Mouse (Mus musculus): ENCODE data around the gene Frmd8. TPM values are rescaled to one million over a fixed set of nuclear protein-coding genes. Genes with fewer than 3 reads are reported as not detected.
"Not testable (repeated sequence)": the region's sequence is repeated elsewhere in the genome, so short reads cannot be mapped to it uniquely, and the experiment has no call there.

Gene Frmd8
- polyA plus RNA-seq, 1 experiment from 2014 or later: 17.6 TPM

DNA sequence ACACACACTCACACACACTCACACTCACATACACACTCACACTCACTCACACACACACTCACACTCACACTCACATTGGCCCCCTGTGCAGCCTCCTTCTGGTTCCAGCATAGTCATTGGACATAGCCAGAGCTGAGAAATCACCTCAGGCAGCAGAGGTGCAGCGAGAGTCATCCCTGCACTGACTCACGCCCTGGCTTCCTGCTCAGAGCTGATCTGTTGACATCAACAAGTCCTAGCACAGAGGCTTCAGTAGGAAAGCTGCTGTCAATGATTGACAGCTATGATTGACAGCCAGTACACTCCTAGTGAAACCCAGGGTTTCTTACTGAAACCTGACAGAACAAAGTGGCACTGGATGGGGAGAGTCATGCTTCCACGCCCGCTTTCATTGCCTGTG, 59.1 kb downstream of the Frmd8 start:
- no peaks in the 10 kb centered on the region for H3K27me3 ChIP-seq
- H3K4me2 ChIP-seq: no peak overlapping the region
- no peak overlapping the region for H3K4me3 ChIP-seq
- peaks cover 39% of the 10 kb centered on the region for H3K4me1 ChIP-seq (replicated peaks)
- WGBS: 79% methylated on average over 4 of the region's 4 CpGs
- no peak for ATAC-seq (ENCODE audit: low FRiP score, low read depth)
- H3K9ac ChIP-seq: no peak overlapping the region
- no peaks in the 10 kb centered on the region for H3K9me3 ChIP-seq
- H3K36me3 ChIP-seq: no peaks in the 10 kb centered on the region
- H3K27ac ChIP-seq (replicated peaks): no peak overlapping the region

DNA sequence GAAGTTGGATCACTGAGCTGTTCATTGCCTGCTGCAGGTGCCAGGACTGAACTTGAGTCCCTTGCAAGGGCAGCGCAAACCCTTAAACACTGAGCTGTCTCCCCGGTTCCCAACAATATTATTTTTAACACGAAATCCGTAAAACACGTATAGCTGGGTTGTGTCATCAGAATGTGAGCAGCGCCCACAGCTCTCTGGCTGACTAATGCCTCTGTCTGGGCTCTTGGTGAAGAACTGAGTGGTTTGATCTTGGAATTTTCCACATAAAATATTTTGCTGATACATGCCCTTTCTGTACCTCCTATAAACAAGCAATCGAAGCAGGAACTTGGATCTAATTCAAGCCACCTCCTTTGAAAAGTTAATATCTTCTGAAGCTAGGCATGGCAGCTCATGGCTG, 60.1 kb downstream of the Frmd8 start:
- no peaks in the 10 kb centered on the region for H3K36me3 ChIP-seq
- H3K27me3 ChIP-seq: no peaks in the 10 kb centered on the region
- ATAC-seq (ENCODE audit: low FRiP score, low read depth): no peak
- H3K27ac ChIP-seq (replicated peaks): no peak overlapping the region
- no peaks in the 10 kb centered on the region for H3K9me3 ChIP-seq
- H3K4me3 ChIP-seq: no peak overlapping the region
- H3K4me2 ChIP-seq: no peak overlapping the region
- H3K9ac ChIP-seq: no peak overlapping the region
- 91% methylated on average over 7 of the region's 7 CpGs for WGBS
- H3K4me1 ChIP-seq (replicated peaks): peaks cover 48% of the 10 kb centered on the region

DNA sequence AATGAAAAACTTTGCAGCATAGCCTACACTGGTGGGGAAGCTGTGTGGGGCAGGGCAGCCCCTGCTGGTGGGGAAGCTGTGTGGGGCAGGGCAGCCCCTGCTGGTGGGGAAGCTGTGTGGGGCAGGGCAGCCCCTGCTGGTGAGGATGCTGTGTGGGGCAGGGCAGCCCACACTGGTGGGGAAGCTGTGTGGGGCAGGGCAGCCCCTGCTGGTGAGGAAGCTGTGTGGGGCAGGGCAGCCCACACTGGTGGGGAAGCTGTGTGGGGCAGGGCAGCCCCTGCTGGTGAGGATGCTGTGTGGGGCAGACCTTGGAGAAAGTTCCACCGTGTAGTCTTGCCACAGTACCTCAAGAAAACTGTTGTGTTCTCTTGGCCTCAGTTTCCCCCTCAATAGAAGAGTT, 61.0 kb downstream of the Frmd8 start:
- H3K9me3 ChIP-seq; H3K27me3 ChIP-seq; H3K36me3 ChIP-seq; ATAC-seq (ENCODE audit: low FRiP score, low read depth); H3K4me2 ChIP-seq; H3K9ac ChIP-seq; H3K4me3 ChIP-seq: not testable (repeated sequence)
- H3K4me1 ChIP-seq (replicated peaks): peaks cover 56% of the 10 kb centered on the region
- 50% methylated on average over 1 of the region's 1 CpGs for WGBS
- H3K27ac ChIP-seq (replicated peaks): peak overlapping the region; percentile 91; the same call in 1 of the 2 replicates

DNA sequence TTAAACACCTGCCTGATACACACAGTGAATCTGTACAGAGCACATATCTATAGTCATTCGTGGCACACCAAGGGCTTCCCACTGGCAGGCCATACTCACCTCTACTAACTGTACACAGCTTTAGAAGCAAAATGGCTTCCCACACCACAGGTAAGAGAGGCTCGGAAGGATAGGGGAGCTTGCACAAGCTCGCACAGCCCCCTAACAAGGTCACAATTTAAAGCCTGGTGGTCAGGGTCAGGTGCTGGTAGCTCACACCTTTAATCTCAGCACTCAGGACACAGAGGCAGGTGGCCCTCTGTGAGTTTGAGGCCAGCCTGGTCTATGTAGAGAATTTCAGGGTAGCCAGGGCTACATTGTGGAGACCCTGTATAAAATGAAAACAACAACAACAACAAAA, 61.5 kb downstream of the Frmd8 start:
- Histone ChIP-seq H3K4me2 (no peak overlapping the region), H3K9me3 (no peaks in the 10 kb centered on the region), H3K4me1 (replicated peaks) (peaks cover 57% of the 10 kb centered on the region), H3K36me3 (no peaks in the 10 kb centered on the region), H3K4me3 (no peak overlapping the region), H3K9ac (no peak overlapping the region), H3K27ac (replicated peaks) (peak overlapping the region; percentile 91), H3K27me3 (no peaks in the 10 kb centered on the region)
- 92% methylated on average over 3 of the region's 3 CpGs for WGBS
- no peak for ATAC-seq (ENCODE audit: low FRiP score, low read depth)

DNA sequence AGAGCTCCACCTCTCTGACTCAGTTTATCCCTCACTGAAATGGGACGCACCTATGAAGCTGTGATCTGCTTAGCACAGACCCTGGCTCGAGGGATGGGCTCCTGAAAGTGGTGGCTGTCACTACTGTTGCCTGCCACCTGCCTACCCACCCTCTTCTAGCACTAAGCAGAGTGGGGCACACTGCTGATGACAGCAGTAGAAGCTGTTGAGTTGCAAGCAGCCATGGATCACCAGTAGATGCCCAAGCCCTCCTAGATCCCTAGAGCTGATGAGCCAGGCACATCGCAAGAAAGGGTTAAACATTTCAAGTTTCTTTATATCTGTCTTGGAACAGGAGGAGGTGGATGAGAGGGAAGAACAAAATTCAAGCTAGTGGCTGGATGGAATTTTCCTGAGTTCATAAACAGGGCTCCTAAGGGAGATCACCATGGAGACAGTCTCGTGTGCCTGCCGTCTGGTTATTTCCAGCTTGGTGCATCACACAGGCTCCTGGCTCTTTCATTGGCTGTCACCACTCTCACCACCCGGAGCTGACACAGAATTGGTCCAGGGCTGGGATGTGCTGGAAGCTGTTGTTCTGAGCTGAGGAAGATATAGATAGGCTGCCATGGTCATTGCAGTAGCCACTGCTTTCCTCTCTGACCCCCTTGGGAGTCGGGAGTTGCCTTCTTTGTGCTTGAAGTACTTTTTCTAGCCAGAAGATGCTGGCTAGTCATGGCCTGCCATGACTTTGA, 63.1 kb downstream of the Frmd8 start:
- Histone ChIP-seq H3K36me3 (no peaks in the 10 kb centered on the region), H3K9ac (no peak overlapping the region), H3K27ac (replicated peaks) (peak overlapping the region; percentile 91), H3K9me3 (no peaks in the 10 kb centered on the region), H3K4me3 (no peak overlapping the region), H3K27me3 (no peaks in the 10 kb centered on the region), H3K4me2 (peak overlapping the region; percentile 33), H3K4me1 (replicated peaks) (peaks cover 47% of the 10 kb centered on the region)
- 31% methylated on average over 7 of the region's 7 CpGs for WGBS
- ATAC-seq (ENCODE audit: low FRiP score, low read depth): peak; percentile 96

DNA sequence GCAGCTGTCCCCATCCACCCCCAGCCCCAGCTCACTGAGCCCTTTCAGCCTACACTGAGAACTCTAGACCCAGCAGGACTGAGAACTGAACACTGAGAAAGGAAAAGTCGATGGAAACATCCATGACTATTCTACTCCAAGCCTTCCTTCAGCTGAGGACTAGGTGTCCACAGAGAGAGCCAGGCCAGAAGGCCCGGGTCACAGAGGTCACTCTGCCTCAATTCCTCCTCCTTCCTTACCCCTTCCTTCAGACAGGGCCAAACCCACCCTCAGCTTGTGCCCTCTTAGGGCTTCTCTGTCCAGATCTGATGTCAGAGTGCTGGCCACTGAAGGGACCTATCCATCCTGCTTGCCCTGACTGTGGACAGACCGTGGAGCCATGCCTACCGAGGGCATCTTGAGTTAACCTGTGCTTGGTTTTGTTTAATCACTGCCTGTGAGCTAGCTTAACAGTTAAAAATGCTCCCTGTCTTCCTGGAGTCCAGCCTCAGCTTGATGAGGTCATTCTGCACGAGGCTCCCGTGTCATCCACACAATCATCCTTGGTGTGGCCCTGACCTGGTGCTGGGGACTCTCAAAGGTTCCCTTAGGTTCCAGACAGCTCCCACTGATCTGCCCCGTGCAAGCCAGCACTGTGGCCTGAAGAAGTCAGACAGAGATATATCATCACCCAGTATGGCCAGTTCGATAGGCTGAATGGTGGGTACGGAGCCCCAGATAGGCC, 64.1 kb downstream of the Frmd8 start:
- Histone ChIP-seq H3K4me1 (replicated peaks) (peaks cover 56% of the 10 kb centered on the region), H3K4me3 (no peak overlapping the region), H3K27me3 (no peaks in the 10 kb centered on the region), H3K36me3 (no peaks in the 10 kb centered on the region), H3K4me2 (0 out of 2 replicates have a peak overlapping the region, but pooled peaks have one; percentile 33), H3K9ac (no peak overlapping the region), H3K9me3 (no peaks in the 10 kb centered on the region), H3K27ac (replicated peaks) (peak overlapping the region; percentile 91)
- WGBS: 65% methylated on average over 9 of the region's 9 CpGs
- no peak for ATAC-seq (ENCODE audit: low FRiP score, low read depth)

DNA sequence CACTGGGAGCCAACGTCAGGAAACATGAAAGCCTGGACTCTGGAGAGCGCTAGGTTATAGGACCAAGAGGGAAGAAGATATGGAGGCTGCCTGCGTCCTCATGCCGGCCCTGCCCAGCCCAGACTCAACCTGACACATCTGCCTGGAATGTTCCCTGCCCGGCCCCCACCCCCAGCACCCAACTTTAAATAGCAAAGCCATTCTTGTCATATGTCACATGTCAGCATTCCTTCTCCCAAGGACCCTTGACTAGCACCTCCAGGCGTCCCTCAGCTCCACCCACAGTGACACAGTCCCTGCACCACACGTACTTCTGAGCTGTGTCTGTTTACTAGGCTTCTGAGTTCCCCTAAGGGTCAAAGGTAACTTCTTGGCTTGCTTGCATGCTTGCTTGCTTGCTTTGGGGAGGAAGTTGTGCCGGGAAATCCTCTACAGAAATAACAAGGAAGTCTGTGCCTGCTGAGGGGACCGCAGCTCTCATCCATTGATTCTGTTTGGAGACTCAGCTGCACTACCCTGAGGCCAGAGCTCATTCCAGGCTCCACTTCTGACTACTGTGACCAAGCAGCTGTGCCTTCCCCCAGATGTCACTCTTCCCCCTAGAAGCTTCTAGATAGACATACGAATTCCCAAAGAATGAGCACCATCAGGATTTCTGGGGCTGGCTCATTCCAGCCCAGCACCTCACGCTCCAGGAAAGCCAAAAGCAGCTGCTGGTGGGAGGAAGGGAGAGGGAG, 64.8 kb downstream of the Frmd8 start:
- peaks cover 60% of the 10 kb centered on the region for H3K4me1 ChIP-seq (replicated peaks)
- H3K27me3 ChIP-seq: no peaks in the 10 kb centered on the region
- WGBS: 52% methylated on average over 11 of the region's 11 CpGs

DNA sequence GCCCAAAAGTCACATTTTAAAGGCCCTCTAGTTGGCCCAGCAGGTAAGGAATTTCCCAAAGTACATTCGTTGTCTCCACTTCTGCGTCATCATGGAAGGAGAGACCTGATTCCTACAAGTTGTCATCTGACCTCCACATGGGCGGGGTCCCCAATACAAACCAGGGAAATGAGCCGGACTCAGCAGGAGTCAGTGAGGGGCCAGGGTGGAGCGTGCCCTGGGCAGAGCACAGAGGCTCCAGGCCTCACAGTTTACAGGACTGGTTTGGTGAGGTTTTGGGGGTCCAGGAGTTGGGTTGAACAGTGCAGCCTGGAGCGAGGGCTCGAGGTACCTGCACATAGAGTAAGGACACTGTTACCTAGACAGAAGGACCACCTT, 65.4 kb downstream of the Frmd8 start:
- Histone ChIP-seq H3K9me3 (no peaks in the 10 kb centered on the region), H3K36me3 (no peaks in the 10 kb centered on the region), H3K9ac (no peak overlapping the region), H3K4me2 (no peak overlapping the region), H3K4me3 (no peak overlapping the region), H3K27ac (replicated peaks) (peak overlapping the region; percentile 91), H3K4me1 (replicated peaks) (peaks cover 64% of the 10 kb centered on the region), H3K27me3 (no peaks in the 10 kb centered on the region)
- ATAC-seq (ENCODE audit: low FRiP score, low read depth): no peak
- 56% methylated on average over 7 of the region's 7 CpGs for WGBS

More for the DNA sequence above, 64.8 kb downstream of the Frmd8 start:
- no peaks in the 10 kb centered on the region for H3K9me3 ChIP-seq
- H3K9ac ChIP-seq: no peak overlapping the region
- no peak overlapping the region for H3K4me3 ChIP-seq
- H3K4me2 ChIP-seq: no peak overlapping the region
- no peak for ATAC-seq (ENCODE audit: low FRiP score, low read depth)
- no peaks in the 10 kb centered on the region for H3K36me3 ChIP-seq
- peak overlapping the region; percentile 91 for H3K27ac ChIP-seq (replicated peaks)

DNA sequence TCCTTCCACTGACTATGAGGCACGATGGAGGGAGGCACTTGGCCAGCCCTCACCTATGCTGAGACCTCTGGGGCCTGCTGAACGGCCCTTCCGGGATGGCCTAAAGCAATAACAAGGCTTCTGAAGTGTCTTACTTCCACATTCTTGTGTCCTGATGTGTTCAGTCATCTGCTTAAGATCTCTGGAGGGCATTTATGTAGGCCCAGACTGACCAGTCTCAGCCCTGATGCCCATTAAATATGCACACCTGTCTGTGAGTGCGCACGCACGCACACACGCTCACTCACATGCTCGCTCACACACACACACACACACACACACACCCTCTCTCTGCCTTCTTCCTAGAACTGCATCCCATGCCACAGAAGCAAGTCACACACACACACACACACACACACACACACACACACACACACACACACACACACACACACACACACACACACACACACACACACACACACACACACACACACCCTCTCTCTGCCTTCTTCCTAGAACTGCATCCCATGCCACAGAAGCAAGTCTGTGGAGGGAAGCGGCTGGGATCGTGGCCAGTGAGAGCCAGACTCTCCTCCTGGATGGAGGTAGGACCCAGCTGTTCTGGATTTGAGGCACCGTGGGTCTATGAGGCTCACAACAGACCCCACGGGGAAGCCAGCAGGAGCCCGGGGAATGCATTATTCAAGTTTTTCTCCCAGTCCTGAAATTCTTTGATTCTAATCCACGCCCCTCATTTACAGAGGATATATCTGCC, 65.9 kb downstream of the Frmd8 start:
- H3K27me3 ChIP-seq: no peaks in the 10 kb centered on the region
- no peak overlapping the region for H3K9ac ChIP-seq
- H3K4me3 ChIP-seq: no peak overlapping the region
- peak overlapping the region; percentile 91 for H3K27ac ChIP-seq (replicated peaks)
- H3K4me2 ChIP-seq: no peak overlapping the region
- WGBS: 64% methylated on average over 14 of the region's 14 CpGs
- H3K4me1 ChIP-seq (replicated peaks): peaks cover 70% of the 10 kb centered on the region
- H3K36me3 ChIP-seq: no peaks in the 10 kb centered on the region
- H3K9me3 ChIP-seq: no peaks in the 10 kb centered on the region
- ATAC-seq (ENCODE audit: low FRiP score, low read depth): no peak

DNA sequence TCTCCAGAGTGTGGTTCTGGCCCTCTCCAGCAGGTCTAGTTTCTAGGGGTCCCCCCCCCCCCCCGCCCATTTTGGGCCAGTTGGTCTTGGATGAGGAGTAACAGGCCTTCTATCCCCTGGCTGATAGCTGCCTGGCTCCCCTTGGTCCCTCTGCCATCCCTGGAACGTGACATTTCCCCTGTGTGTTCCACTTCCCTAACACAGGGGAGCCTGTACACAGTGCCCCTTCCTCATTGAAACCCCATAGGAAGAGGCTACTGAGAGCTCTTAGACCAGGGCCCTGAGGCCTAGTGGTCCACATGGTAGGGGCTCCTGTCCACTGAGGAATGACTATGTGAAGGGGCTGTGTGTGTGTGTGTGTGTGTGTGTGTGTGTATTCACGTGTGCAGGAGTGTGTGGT, 67.3 kb downstream of the Frmd8 start:
- Histone ChIP-seq H3K36me3 (no peaks in the 10 kb centered on the region), H3K9ac (no peak overlapping the region), H3K27ac (replicated peaks) (no peak overlapping the region; the same call in 1 of the 2 replicates), H3K27me3 (no peaks in the 10 kb centered on the region), H3K4me1 (replicated peaks) (peaks cover 67% of the 10 kb centered on the region), H3K9me3 (no peaks in the 10 kb centered on the region), H3K4me2 (no peak overlapping the region), H3K4me3 (no peak overlapping the region)
- no peak for ATAC-seq (ENCODE audit: low FRiP score, low read depth)
- WGBS: 65% methylated on average over 3 of the region's 3 CpGs

DNA sequence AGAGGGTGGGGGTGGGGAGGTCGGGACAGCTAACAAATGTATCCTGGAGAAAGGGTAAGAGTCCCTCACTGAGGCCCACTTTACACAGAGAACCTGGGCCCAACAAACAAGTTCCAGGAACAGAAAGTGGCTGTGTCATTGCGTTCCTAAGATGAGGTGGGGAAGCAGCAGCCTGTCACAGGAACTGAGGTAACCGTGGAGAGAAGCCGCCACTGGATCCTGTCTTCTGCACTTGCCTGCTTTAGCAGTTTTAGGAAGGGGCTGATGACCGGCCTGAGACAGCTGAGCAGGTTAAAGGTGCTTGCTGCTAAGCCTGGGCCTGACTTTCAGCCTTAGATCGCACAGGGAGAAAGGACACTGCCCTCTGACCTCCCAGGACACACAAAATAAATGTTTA, 68.3 kb downstream of the Frmd8 start:
- Histone ChIP-seq H3K9me3 (no peaks in the 10 kb centered on the region), H3K9ac (no peak overlapping the region), H3K4me1 (replicated peaks) (peaks cover 58% of the 10 kb centered on the region), H3K4me2 (no peak overlapping the region), H3K27me3 (no peaks in the 10 kb centered on the region), H3K27ac (replicated peaks) (peak overlapping the region; percentile 81), H3K4me3 (no peak overlapping the region), H3K36me3 (no peaks in the 10 kb centered on the region)
- no peak for ATAC-seq (ENCODE audit: low FRiP score, low read depth)
- WGBS: 20% methylated on average over 6 of the region's 6 CpGs
